Mouse (Mus musculus): ENCODE measurements around the gene Thsd4.

Gene Thsd4

DNA sequence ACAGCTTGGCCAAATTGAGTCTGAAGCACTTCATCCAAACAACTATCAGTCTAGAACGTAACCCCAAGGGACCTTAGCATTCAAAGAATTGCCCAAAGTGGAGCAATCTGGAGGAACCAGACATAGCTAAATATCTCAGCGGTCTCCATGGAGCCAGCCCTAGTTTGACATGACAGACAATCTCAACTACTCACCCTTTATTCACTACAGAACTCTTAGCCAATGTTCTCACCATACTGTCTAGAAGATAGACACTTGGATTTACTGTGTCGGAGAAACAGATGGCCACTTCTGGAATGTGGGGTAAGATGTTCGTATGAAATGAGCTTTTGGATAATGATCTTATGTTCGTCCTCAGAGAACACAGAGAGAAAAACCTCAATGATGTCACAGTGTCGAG is 415.2 kb downstream of the Thsd4 start:
- in situ Hi-C loops (cut with MboI; ENCODE audit: low sequenced_read_pairs), result no loop called here

GRCm38 (mm10) chr9:60106106-60106505 is 415.7 kb downstream of the Thsd4 start:
- in situ Hi-C loops (cut with MboI; ENCODE audit: low sequenced_read_pairs), result no loop called here

DNA sequence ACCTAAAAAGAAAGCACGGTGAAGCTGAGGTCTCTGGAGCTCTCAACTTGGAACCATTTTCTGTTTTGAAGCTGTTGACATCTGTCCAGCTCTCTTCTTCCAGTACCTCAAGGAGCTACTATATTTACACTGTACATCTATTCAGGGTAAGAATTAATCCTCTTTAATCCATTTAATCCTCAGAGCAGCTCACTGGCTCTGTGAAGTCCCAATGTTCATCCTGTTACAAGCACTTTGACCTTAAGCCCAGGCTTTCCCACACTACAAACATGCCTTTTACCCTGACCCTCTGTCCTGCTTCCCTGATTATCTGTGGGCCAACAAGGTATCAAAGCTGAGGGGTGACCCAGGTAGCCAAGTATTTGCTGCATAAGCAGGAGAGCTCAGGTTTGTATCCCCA is 427.6 kb downstream of the Thsd4 start:
- in situ Hi-C loops (cut with MboI; ENCODE audit: low sequenced_read_pairs), result no loop called here

- in situ Hi-C loops (cut with MboI; ENCODE audit: low sequenced_read_pairs), result no loop called here
Observed at GRCm38 (mm10) chr9:60092428-60092827, 429.4 kb downstream of the Thsd4 start.

DNA sequence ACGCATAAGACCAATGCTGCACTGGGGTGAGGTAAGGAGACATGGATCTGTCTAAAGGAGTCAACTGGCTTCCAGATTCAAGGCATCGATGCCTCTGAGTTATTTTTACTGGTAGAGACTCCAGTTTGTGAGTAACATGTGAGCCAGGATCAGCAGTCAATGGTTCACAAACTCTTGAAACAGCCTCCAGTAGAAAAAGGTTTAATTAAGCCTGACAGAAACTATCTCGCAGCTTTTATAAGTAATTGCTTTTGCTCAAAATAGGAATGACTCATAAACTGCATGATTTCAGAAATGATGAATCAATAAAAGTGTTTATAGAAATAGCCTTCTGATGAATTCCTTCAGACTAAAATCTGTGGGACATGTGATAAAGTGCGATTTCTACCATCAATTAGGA is 432.4 kb downstream of the Thsd4 start:
- in situ Hi-C loops (cut with MboI; ENCODE audit: low sequenced_read_pairs), result no loop called here

GRCm38 (mm10) chr9:60088101-60088500 is 433.7 kb downstream of the Thsd4 start:
- in situ Hi-C loops (cut with MboI; ENCODE audit: low sequenced_read_pairs), result no loop called here

DNA sequence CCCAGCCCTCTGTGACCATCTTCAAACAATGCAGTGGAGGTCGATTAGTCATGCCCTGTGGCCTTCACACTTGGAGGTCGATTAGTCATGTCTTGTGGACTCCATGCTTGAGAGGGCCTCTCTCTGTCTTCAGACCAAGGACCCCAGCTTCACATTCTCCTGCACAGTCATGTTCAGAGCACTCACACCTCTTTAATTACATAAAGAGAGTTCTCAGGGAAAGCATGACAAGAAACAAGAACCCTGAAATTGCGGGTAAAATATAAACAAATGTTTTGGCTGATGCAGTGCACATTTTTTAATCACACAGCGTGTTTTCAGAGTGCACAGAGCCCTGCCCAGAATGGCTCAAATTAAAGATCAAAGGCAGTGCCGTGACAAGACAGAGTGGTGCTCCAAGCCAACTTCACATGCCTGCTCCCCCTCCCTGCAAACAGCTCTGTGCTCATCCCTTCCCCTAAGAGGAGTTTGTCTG is 439.7 kb downstream of the Thsd4 start:
- in situ Hi-C loops (cut with MboI; ENCODE audit: low sequenced_read_pairs), result no loop called here

DNA sequence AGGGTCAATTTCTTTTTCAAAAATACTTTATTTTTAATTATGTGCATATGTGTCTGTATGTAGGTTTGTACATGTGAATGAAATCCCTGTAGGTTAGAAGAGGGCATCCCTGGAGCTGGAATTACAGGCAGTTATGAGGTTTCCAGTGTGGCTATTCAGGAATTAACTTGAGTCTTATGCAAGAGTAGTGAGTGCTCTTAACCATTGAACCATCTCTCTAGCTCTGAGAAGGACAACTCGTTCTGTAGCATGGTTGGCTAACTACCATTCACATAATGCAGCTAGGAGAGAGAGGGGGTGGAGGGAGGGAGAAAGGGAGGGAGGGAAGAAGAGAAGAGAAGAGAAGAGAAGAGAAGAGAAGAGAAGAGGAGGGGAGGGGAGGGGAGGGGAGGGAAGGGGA is 444.1 kb downstream of the Thsd4 start:
- in situ Hi-C loops (cut with MboI; ENCODE audit: low sequenced_read_pairs), result no loop called here

DNA sequence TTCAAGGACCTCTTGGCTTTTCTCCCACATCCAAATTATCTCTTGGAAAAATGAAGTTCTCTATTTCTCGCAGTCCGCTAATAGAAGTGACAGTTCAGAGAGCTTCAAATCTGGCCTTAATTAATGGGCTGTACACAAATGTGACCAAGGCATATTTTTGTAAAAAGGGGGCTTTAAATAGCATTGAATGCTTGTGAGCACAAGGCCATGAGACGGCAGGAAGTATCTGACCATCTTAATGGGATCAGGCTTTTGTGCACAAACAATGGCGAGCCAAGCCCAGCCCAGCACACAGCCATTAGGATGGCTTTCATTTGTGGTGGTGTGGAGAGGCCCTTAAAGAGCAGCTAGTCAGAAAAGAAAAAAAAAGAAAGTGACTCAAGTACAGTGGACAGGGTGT is 445.4 kb downstream of the Thsd4 start:
- in situ Hi-C loops (cut with MboI; ENCODE audit: low sequenced_read_pairs), result no loop called here

GRCm38 (mm10) chr9:60071620-60072263 is 450.1 kb downstream of the Thsd4 start:
- in situ Hi-C loops (cut with MboI; ENCODE audit: low sequenced_read_pairs), result no loop called here

DNA sequence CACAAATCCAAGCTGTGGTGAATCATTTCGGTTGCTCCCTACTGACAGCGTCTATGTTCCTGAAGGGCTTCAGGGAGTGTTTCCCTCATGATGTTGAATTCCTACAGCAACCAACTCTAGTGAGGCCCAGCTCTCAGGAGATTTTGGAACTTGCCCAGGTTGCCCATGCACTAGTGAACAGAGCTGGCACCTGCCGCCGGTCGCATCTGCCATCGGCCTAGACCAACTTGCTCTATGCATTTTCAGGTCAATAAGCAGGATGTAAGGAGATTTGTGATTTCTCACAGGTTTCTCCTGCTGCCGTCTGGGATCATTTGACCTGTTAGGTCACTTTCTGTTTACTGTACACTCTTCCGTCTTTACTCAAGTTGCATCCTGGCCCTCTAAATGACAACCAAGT is 454.6 kb downstream of the Thsd4 start:
- in situ Hi-C loops (cut with MboI; ENCODE audit: low sequenced_read_pairs), result no loop called here

- in situ Hi-C loops (cut with MboI; ENCODE audit: low sequenced_read_pairs), result no loop called here
Observed at GRCm38 (mm10) chr9:60065184-60065583, 456.7 kb downstream of the Thsd4 start.

DNA sequence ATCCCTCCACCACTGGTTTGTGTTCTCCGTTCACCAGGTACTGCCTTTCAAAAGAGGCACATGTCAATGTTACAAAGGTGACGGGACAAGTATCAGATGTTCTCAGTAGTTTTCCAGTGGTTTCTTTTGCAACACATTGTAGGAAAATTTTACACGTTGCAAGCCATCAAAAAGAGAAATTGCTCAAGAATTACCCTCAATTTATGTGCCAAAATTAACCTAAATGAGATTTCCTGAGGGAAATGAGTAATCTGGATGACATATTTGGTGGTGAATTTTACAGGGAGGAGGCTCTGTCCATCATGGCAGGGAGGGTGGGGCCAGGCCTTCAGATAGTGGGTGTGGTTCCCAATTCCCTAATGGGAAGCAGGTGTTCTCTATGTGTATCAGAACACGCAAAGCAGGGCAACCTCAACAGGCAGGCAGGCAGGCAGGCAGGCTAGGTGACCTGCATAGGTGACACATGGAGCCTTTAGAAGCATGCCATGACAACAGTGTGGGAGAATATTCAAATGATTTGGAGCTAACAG is 458.6 kb downstream of the Thsd4 start:
- in situ Hi-C loops (cut with MboI; ENCODE audit: low sequenced_read_pairs), result no loop called here

- in situ Hi-C loops (cut with MboI; ENCODE audit: low sequenced_read_pairs), result no loop called here
Observed at GRCm38 (mm10) chr9:60056131-60056530, 465.7 kb downstream of the Thsd4 start.

DNA sequence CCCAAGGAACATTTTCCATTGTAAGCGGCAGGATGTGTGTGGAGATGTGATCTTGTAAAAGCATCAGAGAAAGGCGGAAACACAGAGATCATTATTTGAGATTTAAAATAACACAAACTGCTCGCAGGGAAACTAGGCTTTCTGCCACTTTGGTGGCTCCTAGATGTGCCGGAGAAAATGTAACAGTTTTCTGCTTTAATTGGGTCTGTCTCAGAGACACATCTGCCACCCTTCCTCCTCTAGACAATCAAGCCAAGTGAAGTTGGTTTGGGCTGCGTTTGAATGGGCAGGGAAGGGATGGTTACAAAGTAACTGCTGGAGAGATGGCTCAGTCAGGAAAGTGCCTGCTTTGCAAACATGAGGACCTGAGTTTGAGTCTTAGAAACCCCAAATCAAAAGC is 466.9 kb downstream of the Thsd4 start:
- in situ Hi-C loops (cut with MboI; ENCODE audit: low sequenced_read_pairs), result no loop called here

DNA sequence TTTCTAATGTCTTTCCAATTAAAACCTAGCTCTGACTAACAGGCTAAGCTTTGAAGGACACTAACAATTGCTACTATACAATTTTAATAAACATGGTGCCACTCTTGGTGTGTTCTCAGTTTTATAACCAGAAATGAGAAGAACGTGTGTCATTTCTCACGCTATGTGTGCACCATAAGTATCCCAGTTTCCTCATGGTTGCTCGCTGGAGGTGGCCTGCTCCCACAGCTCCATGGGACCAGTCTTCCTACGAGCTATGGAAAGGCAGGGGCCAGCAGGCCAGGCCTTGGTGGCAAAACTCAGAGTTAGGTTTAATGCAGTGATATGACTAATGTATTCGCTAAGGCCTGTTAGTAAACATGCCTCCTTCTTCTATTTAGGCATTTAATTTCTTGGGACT is 468.7 kb downstream of the Thsd4 start:
- in situ Hi-C loops (cut with MboI; ENCODE audit: low sequenced_read_pairs), result no loop called here

DNA sequence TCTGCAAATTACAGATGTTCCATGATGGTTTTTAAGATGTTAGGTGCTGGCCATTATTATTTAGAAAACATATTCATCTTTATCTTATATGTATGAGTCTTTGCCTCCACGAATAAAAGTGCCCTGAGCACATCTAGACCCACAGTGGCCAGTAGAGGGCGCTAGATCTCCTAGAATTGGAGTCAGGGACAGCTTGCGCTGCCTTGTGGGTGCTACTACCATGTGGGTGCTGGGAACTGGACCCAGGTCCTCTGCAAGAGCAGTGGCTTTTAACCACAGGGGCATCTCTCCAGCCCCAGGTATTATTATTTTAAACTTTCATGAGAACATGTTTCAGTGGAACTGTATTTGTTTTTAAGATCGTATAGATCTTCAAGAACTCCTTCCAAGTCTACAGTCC is 469.4 kb downstream of the Thsd4 start:
- in situ Hi-C loops (cut with MboI; ENCODE audit: low sequenced_read_pairs), result no loop called here

- in situ Hi-C loops (cut with MboI; ENCODE audit: low sequenced_read_pairs), result no loop called here
Observed at GRCm38 (mm10) chr9:60043175-60043574, 478.7 kb downstream of the Thsd4 start.

DNA sequence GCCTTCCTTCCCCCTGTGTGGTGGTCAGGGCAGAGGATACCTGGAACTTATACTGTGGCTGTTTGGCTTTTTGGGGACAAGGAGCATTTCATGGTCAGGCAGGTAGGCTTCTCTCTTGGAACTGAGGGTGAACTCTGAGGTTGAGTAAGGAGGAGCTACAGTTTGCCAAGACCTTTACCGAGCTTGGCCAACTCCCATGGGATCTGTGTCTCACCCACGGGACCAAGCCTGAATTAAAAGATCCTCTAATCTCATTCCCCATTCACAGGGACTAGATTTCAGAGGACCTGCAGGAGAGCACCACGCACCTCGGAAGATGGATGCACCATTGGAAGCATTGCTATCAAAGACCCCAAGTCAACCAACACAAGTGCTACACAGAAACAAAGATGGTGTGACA is 487.0 kb downstream of the Thsd4 start:
- in situ Hi-C loops (cut with MboI; ENCODE audit: low sequenced_read_pairs), result no loop called here

GRCm38 (mm10) chr9:60027234-60027633 is 494.6 kb downstream of the Thsd4 start:
- in situ Hi-C loops (cut with MboI; ENCODE audit: low sequenced_read_pairs), result no loop called here

DNA sequence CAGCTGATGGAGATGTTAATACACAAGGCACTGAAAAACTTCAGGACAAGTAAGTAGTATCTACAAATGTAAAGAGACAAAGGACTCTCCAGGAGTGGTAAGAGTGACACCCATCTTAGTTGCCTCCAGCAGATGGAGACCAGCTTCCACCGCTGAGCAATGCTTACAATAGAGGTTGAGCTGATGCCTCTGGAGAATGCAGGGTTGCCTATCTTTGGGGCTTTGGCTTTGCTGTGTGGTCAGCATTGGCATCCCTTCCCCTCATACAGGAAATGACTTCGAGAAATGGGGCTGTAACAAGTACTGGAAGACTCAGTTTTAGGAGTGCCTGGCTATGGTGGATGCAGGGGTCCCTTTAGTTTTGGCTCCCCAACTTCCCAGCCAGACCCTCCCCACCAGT is 495.1 kb downstream of the Thsd4 start:
- in situ Hi-C loops (cut with MboI; ENCODE audit: low sequenced_read_pairs), result no loop called here

DNA sequence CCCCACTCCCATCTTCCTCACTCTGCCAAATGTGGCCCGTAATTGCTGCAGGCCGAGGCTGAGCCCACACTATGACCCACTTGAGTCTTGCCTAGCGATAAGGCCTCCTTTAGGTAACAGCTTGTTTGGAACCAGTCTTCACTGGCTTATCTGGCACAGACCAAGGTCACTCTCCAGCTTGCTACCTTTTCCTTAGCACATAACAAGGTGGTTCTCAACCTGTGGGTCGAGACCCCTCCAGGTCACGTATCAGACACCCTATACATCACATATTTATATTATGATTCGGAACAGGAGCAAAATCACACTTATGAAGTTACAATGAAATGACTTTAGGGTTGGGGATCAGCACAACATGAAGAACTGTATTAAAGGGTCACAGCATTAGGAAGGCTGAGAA is 495.9 kb downstream of the Thsd4 start:
- in situ Hi-C loops (cut with MboI; ENCODE audit: low sequenced_read_pairs), result no loop called here

DNA sequence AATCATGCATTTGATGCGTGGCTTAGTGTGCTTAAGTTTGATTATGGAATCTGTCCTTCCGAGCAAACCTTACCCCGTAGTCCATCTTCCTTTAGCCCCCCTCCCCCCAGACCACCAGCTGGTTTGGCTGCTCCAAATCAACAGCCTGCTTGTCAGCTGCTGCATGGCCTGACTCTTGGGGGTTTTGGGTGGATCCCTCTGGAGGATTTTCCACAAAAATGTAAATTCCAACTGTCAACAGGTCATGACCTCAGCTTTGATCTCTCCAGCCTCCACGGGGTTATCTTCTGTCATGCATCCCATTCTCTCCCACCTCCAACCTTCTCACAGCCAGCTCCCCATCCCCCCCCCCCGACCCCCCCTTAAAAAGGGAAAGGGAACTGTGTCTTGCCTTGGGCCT is 496.9 kb downstream of the Thsd4 start:
- in situ Hi-C loops (cut with MboI; ENCODE audit: low sequenced_read_pairs), result no loop called here

All from CH12F3 (cell line).